Mouse (Mus musculus) spleen, adult 18-20 months (tissue): ENCODE results near the gene Polr2l.
A peak's percentile ranks its signal among the peaks of the same experiment; 100 is the strongest.

Experiments
- DNase-seq, 2 experiments: peaks; one replicate each; pipeline ENCODE4 v3.0.0; 2022; ENCODE audit warnings: mixed read lengths in 2 of 2

The Polr2l gene

DNA sequence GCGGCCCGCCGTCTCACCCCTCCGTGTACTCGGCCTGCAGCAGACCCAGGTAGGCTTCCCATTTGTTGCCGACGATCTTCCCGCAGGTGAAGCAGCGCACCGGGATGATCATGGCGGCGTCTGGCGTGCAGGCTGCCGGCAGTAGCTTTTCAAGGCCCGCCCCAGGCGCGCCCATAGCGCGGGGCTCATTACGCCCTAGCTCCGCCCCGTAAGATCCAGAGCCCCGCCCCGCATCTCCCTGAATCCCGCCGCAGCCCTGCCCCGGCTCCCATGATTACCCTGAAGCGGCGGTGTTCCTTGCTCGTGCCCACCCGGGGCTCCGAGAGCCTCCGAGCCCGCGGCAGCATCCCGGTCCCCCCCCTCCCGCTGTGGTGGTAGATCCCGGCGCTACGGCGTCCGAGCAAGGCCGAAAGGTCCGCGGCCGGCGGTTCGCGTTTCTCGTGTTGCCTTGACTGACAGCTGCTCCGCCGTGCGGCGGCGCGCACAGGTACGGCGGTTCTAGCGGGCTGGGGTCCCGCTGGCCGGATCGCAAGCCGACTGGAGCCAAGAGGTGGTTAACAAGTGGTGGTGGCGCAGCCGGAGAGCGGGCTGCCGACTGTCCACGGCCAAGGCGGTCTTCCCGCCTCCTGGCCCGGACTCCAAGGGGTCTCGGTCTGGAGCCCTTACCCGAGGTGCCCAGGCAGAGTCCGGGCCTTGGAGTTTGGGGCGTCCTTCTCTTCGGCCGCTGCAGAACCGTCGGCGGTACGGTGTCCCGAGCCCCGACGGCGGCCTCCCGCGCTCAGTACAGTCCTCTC lies at the start of gene Polr2l, which contains the start of gene Tspan4:
Gene Polr2l, minus strand, starts transcription at position 122 of the 794 bp plus-strand sequence.
Gene Tspan4, plus strand, starts transcription at position 230 of the 794 bp plus-strand sequence.
- DNase-seq: peak; percentile 74 to 84

DNA sequence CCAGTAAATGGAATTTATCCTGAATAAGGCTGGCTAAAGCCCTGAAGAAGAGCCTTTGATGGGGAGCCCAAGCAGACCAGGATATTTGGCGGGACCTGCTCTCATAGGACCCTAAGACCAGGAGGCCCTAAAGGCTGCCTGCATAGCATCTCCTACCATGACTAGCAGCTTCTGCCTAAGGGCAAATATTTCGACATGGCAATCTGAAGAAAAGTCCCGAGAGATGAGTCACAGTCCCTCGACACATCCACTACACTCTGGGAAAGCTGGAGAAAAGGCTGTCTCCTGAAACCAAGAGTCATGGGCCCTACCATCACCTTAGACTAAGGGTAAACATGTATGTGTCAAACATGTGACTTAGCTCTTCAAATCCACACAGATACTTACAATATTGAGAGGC lies 49.3 kb upstream of the Polr2l start:
- DNase-seq: no peak

DNA sequence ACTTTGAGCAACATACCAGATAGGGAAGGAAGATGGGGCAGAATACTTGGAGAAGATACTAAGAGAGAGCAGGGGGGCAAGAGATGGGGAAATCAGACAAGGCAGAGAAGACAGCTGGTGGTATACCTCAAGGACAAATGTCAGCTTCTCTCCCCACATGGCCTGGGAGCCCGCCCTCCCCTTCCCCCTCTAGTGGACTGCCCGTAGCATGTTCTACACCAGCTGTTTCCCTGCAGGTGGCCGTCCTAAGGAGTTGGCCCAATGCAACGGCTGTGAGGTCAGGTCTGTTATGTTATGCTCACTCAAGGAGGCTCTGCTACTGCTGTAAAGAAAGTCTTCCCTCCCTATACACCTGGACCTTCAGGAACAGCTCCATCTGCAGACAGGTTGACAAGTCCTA lies 48.1 kb upstream of the Polr2l start:
- DNase-seq: no peak

DNA sequence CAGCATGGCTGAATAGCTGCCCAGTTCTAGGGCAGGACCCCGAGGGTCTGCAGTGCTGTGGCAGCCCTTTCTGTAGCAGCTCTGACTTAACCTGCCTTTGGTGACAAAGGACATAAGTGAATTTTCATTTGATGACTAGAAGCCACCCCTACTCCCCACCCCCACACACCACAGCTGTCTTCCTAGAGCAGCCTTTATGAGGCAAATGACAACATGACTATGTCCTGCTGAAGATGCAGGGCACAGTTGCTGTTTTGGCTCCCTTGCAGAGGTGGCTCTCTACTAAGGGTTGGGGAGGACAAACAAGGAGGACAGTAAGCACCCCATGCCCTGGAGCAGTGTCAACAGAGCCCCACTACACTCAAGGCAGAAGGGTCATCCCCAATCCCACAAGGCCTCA lies 44.9 kb upstream of the Polr2l start:
- DNase-seq: no peak

DNA sequence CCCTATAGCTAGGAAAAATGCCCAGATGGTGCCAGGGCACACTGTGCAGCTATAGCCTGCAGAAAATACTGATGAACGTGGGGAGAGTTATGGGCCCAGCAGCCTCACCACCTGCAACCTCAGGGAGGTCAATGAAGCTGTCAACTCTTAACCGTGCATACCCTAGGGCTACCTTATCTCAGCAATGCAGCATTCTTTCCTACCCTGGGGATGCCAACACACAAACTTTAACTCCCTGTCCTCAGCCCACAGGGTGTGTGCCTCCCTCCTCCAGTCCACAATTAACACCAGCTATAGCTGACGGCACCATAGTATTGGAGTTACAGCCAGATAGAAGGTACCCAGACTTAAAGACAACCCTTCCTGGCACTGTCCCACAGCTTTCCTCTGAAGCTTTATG lies 44.0 kb upstream of the Polr2l start:
- no peak for DNase-seq

DNA sequence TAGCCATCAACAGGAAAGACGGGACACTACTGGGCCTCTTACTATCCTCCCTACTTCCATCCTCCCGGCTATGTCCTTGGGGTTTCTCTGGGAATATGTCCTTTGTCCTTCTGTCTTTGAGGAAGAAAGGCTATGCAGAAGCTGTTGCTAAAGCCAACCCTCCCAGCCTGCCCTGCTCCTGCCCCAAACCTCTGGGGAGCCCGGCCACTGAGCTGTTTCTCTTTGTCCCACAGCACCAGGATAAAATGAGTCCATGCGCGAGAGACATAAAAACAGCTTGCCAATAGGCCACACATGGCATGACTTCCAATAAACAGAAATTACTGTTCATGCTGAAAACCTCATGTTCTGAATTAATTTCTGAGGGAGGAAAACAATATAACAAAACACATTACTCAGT lies 43.4 kb upstream of the Polr2l start:
- no peak for DNase-seq

DNA sequence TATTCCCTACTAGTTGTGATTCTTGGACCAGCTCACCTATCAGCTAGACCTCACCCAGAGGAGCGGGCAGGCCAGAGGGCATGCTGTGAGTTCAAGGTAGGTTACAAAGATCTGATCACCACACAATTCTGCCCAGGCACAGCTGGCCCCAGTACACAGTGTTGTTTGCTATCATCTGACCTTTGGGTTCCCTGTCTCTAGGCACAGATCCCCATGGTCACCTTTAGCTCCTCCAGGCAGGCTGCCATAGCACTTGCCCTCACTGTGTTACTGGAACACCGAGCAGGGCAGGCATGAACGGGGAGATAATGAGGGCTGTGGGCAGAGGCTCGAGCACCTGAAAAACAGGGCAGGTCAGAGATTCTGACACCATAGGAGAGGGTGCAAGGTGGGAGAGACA lies 42.7 kb upstream of the Polr2l start:
- no peak for DNase-seq

DNA sequence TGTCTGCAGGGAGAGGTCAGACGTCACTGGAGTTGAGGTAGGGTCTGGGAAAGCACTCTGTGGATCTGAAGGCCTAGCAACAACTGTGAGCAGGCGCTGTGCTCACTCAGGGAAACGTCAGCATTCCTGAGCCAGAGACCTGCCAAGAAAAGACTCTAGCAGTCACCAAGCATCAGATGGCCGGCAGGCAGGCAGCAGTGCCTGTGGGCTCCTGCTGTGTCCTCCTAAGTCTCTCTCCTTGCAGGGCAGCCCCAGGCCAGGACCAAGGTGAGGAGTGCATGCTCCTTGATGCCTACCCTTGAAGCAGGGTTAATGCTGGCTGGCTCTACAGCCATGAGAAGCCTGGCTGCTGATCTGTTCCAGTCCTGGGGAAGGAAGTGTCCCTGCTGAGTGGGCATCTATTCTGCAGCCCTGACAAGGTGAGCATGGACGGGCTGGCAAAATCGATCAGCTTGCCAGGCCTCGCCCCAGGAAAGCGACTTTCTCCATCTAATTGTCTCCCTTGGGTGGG lies 35.8 kb upstream of the Polr2l start:
- DNase-seq: no peak

DNA sequence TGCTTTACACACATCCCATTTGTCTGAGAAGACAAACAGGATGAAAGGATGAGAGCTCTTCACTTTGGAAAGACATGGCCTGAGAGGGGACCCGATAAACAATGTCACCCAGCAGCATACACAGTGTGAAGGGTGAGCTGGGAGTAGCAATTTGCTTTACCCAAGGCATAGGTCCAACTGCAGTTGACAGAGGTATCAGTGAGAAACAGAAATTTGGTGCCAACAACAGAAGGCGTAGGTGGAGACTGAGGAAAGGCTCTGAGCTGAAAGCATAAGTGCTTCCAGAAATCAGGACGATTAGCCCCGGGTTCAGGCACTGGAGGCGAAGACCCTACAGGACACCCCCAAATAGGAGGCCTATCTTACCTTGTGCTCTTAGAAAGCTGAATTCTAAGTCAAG lies 35.3 kb upstream of the Polr2l start:
- DNase-seq: no peak

DNA sequence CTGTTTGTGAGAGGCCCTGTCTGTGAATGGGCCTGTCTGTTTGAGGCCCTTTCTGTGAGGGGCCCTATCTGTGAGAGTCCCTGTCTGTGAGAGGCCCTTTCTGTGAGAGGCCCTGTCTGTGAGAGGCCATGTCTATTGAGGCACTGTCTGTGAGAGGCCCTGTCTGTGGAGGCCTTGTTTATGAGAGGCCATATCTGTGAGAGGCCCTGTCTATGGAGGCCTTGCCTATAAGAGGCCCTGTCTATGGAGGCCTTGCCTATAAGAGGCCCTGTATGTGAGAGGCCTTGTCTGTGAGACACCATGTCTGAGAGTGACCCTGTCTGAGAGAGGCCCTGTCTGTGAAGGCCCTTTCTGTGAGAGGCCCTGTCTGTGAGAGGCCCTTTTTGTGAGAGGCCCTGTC lies 33.2 kb upstream of the Polr2l start:
- no peak for DNase-seq

DNA sequence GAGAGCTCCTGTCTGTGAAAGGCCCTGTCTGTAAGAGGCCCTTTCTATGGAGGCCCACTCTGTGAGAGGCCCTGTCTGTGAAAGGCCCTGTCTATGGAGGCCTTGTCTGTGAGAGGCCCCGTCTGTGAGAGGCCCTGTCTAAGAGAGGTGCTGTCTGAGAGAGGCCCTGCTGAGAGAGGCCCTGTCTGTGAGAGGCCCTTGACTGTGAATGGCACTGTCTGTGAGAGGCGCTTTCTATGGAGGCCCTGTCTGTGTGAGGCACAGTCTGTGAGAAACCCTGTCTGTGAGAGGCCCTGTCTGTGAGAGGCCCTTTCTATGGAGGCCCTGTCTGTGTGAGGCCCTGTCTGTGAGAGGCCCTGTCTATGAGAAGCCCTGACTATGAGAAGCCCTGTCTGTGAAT lies 31.3 kb upstream of the Polr2l start:
- DNase-seq: no peak

DNA sequence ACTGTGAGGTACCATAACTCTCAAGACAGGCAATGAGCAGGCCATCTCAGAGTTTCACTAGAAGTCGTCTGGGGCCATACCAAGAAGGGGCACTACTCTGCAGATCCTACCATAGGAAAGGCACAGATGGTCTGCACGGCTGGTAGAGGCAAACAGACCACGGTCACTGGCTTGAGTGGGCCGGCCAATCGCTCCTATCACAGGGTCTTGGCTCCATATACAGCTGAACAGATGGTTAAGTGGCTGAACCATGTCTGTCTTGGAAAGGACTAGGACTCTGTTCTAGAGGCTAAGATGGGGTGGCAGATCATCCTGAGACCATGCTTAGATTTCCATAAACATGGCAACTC lies 27.6 kb upstream of the Polr2l start:
- DNase-seq: no peak

DNA sequence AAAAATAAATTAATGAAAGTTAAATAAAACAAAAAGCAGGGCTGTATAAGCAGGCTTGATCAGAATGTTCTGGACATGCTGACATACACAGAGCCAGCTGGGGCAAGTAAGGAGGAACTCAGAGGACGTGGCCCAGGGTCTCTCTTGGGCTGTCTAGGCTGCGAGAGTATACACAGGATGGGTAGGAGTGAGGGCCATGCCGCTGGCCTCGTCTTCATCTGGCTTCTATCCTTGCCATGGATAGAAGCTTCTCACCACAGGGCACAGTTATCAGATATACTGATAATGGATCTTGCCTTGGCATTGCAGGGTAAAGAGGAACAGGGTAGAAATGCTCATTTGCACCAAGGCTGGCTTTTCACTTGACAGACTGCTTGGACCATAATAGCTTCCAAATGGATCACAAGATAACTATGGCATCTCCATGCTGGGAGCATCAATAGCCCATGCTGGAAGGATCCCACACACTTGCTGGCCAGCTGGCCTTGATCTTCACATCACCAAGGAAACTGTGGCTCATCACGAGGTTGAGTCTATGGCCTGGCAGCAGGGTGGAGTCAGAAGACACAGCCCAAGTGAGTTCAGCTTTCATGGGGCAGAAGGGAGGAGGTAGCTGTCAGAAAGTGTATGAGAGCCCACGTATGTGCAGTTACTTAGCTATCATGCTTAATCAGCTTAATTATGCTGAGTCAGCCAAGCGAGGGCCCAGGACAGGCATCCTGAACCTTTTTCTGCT lies 27.1 kb upstream of the Polr2l start:
- DNase-seq: no peak

DNA sequence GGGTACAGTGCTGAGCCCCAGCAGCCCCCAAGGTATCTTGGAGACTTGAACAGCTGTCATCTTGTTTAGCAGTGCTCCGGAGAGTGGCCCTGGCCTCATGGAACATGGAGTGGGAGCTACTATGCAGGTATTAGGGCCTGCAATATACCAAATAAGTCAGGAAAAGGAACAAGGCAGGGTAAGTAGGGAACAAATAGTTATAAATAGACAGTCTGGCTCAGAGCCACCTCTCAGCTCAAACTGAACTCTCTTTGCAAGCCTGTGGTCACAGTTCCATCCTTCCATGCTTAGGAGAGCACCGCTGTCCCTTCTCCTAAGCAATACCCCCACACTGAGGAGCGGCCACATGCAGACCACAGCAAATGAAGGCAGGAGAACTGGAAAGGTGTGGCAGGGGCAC lies 22.7 kb upstream of the Polr2l start:
- no peak for DNase-seq

DNA sequence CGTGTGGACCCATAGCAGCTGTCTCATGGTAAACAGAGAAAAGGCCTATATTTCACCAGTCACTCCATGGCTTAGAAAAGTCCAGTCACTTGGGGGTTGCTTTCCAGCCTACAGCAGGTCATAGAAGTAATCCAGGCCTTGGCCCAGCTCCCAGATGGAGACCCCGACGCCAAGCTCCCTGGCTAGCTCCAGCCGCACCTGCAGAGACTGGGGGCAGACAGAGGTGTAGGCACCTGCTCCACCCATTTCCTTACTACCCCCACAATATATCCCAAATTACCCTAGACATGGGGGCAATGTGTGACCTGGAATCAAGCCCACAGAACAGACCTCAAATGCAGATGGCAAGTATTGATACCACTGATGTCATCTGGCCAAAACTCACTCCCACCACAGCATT lies 21.0 kb upstream of the Polr2l start:
- no peak for DNase-seq

DNA sequence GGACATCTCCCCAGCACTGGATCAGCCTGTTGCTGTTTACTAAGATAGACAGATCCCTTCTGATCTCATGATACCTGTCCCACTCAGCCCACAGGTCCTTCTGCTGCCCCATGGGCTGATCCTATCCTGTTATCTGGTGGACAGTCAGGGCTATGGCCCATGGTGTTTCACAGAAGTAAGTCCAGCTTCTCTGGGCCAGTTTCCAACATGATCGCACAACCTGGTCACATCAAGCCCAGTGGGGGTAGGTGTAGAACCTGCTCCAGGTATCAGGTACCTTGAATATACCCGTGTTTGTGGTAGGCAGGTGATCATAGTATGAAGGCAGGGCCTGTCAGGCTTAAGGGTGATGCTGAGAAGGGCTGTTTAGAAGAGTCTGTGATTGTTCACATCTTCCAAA lies 20.4 kb upstream of the Polr2l start:
- DNase-seq: no peak

DNA sequence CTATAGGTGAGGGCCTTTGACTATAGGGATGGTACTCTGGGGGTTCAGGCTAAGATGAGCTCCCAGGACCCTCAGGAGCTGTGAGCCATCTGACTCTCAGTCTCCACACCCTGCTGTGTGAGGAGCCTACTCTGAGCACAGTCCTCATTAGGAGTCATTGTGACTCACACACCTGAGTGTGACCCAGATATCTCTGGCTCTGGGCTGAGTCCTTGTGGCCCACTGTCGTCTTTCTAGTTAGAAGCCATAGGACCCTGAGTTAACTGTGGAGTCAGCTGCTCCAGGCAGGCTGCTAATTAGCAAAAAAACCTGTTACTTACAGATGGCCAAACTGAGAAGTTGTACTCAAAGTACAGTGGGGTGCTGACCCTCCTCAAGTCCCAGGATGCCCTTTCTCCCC lies 18.8 kb upstream of the Polr2l start:
- DNase-seq: no peak

DNA sequence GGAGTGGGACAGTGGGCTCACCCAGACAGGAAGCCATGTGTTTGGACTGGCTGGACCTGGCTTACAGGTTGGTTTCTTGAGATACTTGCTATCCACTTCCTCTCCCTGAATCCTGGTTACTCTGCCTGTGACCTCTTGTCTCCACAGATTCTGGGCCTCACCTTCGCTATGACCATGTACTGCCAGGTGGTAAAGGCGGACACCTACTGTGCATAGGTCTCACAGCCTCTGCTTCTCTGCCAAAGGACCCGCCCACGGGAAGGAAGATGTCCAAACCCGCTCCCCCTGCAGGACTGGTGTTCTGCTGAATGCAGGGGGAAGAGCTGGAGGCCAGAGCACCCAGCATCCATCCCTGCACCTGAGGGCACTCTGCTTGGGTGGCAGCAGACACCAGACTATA lies 17.8 kb upstream of the Polr2l start:
- no peak for DNase-seq

DNA sequence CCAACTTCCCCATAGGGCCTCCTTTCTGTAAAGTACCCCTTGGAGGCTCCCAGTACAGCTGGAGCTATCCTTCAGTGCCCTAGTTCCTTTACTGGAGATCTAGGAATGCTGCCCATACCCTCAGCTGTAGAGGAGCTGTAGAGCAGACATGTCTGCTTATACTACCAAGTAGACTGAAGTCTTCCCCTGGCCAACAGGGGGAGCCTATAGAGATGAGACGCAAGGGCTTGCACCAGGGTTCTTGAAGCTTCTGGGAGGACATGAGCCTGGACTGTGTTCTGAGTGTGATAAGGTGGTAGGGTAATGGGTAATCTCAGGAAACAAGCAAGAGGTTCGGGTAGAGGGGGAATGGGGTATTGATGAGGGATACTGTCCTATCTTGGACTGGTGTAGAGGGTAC lies 16.2 kb upstream of the Polr2l start:
- no peak for DNase-seq

DNA sequence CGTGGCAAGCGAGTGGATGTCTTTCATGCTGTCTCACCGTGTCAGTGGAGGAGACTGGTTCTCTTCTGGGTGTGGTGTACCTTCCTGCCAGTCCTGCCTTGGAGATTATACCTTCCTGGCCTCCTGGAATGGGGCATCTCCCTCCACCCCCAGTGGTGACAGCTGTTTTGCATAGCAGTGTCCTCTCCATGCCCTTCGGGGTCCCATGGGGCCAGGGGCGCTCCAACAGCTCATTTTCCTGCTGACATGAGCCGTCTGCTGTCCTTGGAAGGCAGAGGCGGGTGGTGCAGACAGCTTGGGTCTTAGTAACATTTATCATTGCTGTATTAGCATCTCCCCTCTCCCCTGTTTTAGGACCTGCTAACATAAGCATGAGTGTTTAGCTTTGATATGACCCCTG lies 12.2 kb upstream of the Polr2l start:
- DNase-seq: no peak

DNA sequence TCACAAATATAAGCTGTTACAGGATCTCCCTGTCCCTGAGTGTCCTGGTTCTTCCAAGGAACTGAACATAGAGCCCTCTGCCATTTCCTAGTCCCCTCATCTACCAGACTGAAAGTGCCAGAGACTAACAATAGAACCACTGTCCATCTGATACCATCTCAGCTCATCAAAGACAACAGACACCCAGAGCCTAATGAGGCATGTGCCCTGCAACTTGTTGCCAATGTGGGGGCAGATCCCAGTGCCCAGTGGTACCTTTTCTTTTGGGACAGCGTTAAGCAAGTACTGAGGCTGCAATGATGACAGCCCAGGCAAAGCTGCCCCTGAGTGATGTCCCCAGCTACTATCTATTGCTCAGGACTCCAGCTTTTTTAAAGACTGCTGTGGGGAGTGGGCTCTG lies 11.3 kb upstream of the Polr2l start:
- DNase-seq: no peak

DNA sequence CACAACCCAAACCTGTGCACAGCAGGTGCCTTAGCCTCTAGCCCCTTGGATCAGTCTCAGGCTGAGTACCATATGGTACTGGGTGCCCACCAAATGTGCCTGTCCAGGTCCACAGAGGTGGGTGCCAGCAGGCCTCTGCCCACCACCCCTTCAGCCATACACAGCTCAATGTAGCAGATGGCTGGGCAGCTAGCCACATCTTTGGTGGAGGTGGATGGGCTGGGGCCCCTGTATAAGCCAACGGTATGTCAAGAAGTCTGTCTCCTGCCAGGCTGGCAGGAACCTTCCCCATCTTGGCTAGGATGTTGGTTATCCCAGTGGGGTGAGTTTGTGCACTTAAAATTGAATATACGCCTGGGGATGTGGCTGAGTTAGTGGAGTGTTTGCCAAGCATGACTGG lies 10.7 kb upstream of the Polr2l start:
- no peak for DNase-seq

DNA sequence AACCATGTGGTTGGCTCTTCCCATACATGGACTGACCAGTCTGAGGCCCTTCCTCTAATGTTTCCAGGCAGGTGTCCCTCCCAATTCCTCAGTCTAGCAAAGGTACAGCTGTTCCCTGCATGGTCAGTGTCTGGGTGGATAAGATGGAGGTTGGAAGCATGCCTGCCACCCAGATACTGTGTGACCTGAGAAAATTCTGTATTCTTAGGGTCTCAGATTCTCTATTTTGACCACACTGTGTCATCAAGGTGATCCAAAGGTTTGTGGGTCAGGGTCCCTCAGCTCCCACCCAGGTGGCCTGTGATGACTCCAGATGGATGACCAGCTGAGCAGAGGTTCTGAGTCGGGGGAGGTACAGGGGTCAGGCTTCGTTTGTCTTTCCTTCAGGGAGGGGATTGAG lies 10.3 kb upstream of the Polr2l start:
- DNase-seq: no peak
